Mouse (Mus musculus) adrenal gland (tissue): ENCODE measurements around the gene Sf3b3.
"Not testable (repeated sequence)": the region's sequence is repeated elsewhere in the genome, so short reads cannot be mapped to it uniquely, and the experiment has no call there.

Experiments used
- intact Hi-C: fragments of 180-260 bp; cut with DNase I; formaldehyde crosslinking; loops from one replicate; pipeline ENCODE4 v1.15.1; 2025

Gene Sf3b3

DNA sequence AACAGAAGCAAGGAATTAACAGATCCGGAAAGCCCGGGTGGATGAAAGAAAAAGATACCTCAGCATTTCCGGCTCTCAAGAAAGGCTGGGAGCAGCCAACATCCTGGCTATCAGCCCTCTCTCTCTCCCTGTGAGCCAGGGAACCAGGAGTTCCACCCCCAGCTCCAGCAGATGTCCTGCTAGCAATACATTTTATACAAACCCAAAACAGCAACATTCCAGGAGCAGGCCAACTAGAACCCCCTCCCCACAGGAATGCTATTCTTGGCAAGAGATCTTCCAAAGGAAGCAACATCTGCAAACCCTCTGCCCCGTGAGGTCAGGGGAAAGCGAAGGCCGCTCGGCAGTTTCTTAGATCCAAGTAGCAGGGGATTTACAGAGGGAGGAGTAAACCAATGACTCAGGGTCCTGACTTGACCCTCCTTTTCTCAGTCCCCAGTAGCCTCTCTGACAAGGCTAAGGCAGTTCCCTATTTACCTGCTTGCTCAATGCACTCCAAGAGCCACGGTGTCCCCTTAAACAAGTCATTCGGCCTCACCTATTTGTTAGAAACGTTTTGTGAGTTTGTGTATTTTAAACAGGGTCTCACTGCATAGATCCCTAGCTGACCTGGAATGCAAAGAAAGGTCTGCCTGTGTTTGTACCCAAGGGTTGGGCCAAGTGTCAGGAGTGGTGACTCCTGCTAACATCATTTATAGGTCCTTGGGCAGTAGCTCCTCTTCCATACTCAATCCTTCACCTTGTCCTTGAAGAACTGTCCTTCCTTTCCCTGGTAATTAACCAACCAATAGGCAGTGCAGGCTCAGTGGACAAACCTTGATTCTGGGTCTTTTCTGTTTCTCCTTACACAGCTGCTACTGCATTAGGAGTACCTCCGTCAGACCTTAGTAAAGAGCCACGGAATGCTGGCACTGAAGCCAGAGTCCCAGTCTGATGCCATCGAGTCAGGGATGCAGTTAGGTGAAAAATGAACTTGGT is 37.8 kb downstream of the Sf3b3 start:
- intact Hi-C loops: no loop called here

DNA sequence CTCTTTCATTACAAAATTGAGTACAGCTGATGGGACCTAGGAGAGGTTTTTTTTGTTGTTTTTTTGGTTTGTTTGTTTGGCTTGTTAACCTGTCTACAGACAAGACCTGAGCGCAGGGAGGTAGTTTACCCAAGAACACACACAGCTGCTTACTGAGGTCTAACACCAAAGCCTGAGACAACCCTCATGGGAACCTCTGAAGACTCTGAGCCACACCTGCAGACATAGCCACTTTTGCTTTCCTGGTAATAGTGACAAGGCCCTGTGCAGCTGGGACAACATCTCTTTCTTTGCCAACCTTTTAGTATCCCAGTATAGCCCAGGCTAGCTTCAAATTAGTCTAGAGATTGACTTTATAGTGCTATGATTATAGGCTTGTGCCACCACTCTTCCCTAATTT is 40.4 kb downstream of the Sf3b3 start:
- intact Hi-C loops: no loop called here

DNA sequence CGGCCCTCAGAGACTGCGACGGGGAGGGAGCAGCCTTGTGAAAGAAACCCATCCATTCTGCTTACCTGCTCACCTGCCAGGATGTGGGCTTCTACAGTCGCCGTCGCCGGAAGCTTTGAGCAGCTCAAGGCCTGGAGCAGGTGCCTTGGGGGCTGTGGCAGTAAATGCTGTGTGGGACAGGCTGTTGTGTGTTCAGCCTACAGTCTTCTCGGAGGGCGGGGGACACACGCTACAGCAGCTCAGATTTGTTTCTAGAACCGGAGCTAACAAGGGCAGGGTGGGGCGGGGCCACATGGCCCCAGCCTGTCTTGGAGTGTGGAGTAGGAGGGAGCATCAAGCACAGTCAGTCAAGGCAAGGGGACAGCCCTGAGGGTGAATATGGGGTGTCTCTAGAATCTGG is 40.9 kb downstream of the Sf3b3 start, which contains the start of gene Il34:
TSS of gene Il34 (minus strand) at position 256 of the 400 bp plus-strand sequence.
- intact Hi-C loops: no loop called here

DNA sequence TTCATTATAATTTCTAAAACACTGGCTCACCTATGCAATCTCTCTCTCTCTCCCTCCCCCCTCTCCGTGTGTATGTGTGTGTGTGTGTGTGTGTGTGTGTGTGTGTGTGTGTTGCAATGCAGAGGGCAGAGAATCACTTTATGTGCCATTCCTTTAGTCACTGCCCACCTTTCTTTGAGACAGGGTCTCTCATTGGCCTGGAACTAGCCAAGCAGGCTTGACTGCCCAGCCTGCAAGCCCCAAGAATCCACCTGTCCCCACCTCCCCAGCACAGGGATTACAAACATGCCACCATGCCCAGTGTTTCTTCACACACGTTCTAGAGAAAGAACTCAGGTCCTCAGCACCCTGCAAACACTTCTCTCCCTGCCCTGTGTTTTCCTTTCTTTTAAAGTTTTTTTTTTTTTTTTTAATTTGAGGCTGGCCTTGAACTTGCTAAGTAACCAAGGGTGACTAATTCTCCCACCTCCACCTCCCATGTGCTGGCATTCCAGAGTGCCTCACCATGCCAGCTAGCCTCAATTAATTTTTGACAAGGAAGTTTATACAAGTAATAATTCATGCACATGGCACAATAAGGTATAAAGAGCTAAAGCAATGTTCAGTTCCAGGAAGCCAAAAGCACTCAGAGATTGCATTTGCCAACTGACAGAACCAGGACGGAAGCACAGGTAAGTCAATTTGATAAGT is 41.6 kb downstream of the Sf3b3 start:
- intact Hi-C loops: no loop called here

DNA sequence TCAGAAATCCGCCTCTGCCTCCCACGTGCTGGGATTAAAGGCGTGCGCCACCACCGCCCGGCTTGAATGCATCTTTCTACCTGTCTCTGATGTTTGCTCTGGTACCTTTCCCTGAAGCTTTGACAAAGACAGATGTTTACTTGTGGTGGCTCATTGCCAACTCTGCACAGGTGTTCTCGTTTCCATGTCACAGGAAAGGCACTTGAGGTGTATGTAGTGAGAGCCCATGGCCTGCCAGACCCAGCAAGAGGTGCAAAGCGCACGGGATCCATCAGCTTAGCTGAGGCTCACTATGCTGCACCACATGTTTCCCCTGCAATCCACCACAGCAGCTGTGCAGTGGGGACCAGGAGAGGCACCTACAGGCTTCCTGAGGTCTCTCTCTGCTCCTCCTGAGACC is 42.7 kb downstream of the Sf3b3 start:
- intact Hi-C loops: no loop called here

DNA sequence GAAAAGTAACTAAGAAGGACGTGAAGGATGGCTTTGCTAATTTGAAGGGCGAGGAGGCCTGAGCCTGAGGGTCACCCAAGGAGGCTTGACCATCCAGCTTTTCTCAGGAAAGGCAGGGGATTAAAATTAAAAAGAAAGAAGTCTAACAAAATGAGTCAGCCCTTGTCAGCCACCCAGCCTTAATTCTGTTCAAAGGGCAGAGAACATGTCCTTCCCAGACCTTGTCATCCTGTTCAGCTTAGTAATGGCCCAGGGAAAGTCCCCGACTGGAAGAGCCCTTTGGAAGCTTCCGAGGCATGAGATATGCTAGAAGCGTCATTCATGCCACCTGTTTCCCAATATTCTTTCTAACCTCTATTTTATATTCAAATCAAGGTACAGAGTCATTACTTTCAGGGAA is 43.6 kb downstream of the Sf3b3 start:
- intact Hi-C loops: no loop called here

DNA sequence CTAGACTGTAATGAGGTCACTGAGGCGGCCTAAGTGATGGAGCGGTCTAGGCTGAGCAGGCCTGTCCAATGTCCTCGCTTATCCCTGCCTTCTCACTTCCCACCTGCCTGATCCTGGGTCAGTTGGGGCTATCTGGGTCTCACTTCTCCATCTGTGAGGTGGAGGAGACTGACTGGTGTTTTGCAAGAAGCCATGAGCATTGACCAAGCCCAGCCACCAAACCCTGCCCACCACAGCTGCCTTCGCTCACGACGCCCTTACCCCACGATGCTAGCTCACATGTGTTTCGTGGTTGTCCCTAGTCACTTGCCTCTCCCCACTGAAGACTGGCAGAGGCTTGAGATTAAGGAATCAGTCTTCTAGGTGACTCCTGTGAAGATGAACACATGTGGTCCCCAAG is 49.5 kb downstream of the Sf3b3 start:
- intact Hi-C loops: no loop called here

DNA sequence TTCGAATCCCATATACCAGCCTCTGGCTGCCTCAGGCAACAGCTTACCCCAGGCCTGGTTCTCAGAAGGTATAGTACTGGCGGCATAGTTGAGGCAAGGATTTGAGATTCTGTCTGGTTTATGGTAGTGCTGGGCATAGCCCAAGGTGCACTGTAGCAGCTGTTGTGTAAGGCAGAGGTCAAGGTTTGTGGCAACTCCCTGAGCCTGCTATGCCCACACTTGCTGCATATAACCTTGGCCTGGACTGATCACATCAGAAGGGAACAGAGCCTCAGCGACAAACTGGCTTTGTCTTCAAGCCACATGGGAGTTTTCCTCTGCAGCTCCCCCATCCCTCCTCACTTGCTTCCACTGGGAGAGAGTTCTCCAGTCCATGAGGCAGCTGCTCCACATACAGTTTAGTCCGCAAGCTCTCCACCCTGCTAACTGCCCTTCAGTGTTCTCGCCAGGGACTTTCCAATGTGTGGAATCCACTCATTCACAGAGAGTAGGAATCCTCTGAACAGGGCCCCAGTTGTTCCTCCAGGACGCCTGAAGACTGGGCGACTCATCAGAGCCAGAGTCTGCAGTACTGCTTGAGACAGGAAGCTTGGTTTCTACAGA is 52.1 kb downstream of the Sf3b3 start:
- intact Hi-C loops: no loop called here

DNA sequence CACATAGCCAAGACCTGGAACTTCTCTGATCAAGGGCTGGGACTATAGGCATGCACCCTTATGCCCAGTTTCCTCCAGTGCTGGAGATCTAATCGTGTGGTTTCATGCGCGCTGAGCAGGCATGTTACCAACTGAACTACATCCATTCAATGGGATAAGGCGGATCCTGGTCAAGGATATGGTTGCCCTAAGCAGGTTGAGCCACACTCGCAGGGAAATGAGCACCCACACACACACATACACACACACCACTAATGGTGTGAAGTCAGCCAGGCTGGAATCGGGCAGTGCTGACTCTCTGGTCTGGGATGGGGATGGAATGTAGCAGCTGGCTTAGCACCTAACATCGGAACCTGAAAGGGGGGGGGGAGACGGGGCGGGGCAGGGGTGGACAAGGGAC is 52.7 kb downstream of the Sf3b3 start:
- intact Hi-C loops: no loop called here

DNA sequence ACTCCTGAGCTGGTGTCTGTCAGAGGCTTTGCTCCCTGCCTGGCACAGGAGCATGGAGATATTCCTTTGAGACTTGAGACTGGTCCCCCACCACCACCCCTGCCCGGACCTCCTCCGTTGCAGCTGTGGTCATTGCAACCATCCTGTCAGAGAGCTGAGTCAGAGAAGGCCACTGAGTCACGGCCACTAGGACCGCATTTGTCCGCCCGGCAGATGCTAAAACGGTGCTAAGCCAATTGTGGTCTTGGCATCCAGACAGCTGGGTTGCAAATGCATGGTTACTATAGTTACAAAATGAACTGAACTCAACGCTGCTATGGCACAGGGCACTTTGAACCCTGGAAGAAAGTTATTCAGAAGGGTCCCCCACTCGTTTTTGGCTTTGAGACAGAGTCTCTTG is 53.1 kb downstream of the Sf3b3 start:
- intact Hi-C loops: no loop called here

DNA sequence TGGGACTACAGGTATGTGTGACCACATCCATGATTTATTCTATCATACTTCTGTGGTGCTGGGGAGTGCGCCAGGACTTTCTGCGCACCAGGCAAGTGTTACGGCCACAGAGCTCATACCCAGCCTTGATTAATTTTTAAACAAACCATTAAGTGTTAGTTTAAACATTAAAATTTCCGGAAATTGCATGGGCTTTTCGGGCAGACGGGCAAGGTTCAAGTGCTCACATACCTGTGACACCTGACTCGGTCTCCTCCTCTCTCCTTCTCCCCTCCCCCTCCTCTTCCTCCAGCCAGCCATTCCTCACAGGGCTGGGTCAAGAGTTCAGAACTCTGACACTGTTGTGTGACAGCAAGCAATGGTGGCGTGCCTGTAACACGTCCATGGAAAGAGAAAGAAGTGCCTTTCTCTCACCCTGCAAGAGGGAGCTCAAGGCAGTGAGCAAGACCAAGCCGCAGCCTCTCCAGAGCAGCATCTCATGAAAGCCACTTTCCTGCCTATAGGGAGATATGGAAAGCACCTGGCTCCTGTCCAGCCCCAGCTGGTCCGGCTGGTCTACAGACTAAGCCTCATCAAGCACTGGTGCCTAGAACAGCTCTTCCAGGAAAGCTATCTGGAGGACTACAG is 53.9 kb downstream of the Sf3b3 start:
- intact Hi-C loops: no loop called here

DNA sequence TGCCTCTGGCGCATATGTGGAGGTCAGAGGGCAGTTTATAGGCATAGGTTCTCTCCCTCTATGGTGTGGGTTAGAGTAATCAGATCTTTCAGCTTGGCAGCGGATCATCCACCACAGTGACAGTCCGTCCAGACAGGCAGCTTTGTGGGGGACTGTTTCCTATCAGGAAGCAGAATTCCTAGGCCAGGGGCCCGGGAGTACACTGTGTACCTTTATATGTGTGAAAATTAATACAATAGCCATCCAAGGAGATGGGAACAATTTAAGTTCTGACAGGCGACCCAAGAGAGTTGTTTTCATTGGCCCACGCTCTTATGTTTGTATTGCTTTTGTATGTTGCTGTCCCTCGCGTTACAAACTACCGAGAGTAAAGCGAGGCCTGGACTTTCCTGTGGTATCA is 55.4 kb downstream of the Sf3b3 start:
- intact Hi-C loops: no loop called here

DNA sequence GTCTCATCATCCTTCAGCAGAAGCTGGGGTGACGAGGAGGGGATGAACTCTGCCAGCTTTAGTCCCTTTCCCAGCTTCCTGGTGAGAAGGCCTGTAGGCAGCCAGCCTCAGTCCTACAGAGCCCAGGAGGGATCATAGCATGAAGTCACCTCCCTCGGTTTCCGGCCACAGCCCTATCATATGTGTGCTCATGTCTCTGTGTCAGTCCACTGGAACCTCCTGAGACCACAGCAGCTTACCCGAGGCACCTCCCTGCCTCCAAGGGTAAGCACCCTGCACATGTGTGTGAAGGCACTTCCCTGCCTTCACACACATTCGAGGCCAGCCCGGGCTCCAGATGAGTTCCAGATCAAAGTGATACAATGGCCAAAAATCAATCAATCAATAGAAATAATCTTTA is 56.3 kb downstream of the Sf3b3 start:
- intact Hi-C loops: no loop called here

DNA sequence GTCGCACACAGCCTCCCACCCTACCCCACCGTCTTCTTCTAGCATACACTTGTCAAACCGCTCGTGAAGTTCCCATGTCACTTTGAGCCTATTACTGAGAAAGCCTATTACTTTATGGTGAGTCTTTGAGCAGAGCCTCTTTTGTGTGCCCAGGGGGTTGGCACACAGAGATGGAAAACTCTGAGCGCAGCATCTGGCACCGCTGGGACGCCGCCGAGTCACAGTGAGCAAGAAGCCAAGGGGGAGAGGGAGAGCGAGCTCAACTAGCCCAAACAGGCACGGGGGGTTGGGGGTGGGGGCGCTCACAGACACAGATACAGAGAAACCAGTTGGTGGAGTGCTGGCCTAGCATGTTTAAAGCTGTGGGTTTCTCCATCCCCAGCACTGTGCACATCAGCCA is 57.0 kb downstream of the Sf3b3 start:
- intact Hi-C loops: no loop called here

DNA sequence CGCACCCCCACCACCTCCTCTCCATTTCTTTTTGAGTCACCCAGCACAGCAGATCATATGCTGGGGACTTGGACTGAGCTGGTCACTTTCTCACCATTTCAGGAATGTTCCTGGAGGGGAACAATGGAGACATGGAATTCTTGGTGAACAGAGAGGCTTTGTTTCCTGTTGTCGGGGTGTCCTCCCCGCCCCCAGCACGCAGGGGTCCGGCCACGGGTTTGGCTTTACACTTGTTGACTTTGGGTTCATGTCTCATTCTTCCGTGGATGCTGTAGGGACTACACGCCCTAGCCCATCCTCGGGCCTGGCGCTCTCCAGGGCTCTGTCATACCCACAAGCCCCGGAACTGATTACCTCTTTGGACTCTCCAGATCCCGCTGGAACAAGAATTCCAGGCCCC is 57.6 kb downstream of the Sf3b3 start:
- intact Hi-C loops: no loop called here

DNA sequence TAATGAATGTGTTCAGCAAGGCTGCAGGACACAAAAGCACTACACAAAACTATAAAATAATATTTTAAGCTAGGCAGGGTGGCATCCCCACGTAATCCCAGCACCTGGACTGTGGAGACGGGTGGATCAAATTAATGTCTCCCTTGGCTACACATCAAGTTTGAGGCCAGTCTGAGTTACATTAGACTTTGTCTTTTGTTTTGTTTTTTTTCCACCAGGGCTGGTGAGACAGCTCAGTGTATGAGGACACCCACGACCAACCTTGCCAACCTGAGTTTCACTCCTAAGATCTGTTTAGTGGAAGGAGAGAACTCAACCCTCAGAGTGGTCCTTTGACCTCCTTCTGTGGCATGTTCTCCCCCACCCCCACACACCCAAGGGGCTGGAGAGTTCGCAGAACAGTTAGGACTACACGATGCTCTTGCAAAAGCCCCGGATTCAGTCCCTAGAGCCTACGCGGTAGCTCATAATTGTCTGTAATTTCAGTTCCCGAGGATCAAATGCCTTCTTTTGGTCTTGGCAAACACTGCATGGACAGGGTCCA is 59.1 kb downstream of the Sf3b3 start:
- intact Hi-C loops: no loop called here

DNA sequence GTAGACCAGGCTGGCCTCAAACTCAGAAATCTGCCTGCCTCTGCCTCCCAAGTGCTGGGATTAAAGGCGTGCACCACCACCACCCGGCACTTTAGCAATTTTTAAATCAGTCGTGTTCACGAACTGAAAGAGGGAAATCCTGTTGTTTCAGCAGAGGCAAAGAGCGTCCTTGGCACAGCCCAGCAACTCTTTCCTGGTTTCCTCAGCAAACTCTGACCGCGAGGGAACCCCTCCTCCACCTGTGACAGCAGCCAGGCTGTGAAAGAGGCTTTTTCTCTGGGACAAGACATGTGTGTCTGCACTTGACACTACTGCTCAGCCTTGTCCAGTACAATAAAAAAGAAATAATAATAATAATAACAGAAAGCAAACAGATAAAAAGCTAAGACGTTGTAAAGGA is 59.7 kb downstream of the Sf3b3 start:
- intact Hi-C loops: no loop called here

DNA sequence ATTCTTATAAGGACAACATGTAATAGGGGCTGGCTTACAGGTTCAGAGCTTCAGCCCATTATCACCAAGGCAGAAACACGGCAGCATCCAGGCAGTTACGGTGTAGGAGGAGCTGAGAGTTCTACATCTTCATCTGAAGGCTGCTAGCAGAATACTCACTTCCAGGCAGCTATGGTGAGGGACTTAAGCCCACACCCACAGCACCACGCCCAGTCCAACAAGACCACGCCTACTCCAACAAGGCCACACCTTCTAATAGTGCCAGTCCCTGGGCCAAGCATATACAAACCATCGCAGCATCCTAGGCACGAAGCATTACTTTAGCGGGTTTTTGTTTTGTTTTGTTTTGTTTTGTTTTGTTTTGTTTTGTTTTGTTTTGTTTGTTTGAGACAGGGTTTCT is 60.1 kb downstream of the Sf3b3 start:
- intact Hi-C loops: not testable (repeated sequence)

DNA sequence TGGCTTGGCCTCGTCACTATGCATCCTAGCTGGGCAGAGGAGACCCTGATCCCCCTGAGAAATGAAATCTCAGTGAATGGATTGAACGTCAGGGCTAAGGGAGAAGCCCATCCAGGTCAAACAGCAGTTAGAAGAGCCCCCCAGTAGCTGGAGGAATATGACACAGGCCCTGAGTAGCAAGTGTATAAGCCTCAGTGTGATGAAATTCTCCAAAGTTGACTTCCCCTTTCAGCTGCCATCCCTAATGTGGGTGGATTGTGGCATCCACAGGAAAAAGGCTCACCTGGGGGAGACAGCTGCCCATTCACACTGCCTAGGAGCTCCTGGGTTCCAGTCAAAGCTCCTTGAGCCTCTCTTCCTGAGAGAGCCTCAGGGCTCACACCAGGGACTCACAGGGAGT is 61.2 kb downstream of the Sf3b3 start:
- intact Hi-C loops: no loop called here

DNA sequence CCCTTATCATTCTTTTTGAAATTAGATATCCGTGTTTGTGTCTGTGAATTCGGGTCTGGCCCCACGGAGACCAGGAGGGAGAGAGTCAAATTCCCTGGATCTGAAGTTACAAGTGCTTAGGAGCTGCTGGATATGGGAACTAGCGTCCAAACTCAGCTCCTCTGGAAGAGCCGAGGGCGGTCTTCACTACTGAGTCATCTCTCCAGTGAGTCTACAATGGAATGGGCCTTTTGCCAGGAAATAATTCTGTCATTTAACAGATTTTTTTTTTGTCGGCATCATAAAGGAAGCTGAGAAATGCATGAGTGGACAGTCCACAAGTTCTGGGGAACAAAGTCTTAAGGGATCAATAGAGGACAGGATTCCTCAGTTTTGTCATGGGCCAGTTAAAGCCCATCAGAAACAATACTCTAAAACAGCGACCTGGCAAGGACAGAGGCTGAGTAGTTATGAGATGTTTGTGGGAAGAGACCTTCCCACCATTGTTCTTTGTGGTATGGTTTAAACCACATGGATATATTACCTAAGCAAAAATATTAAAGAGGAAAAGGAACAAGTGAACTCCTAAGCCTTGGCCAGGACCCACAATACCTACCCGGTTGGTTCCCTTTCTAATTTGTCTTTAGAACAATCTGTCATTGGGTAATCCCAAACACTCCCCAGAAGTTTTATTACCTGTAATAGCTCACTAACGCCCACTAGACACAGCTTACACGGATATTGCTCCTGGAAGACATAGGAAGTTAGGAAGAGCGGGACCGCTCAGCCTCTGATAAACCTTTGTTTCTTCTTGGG is 66.5 kb downstream of the Sf3b3 start:
- intact Hi-C loops: no loop called here

DNA sequence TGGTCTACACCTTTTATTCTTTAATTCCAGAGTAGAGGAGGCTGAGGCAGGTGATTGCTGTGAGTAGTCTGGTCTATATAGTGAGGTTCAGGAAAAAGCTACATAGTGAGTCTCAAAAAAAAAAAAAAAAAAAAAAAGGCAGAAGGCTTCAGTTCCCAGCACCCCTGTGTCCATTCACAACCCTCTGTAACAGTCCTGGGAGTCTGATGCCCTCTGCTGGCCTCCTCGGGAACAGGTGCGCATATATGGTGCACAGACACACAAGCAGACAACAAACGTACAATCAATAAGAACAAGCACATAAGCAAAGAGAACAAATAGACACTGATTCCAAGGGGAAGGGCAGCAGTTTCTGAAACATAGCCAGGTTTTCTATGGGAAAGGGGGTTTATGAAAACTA is 70.3 kb downstream of the Sf3b3 start:
- intact Hi-C loops: no loop called here
